Mouse (Mus musculus) G1E (cell line): ENCODE results near the gene Klhl3. TPM values are rescaled to one million over a fixed set of nuclear protein-coding genes. Genes with fewer than 3 reads are reported as not detected.

Experiments
- ATAC-seq: 2 replicates; pipeline ENCODE4 v1.8.0; 2016; ENCODE audit warnings: mild to moderate bottlenecking; ENCODE audit not compliant: insufficient number of reproducible peaks, poor library complexity, low FRiP score, severe bottlenecking; ENCODE audit errors: extremely low read depth
- DNase-seq: peaks from one replicate; pipeline ENCODE4 v3.0.0; 2012; ENCODE audit warnings: low spot score
- H3K27me3 ChIP-seq: 2 replicates; pipeline ENCODE4 v1.6.1; 2012; ENCODE audit warnings: mild to moderate bottlenecking, low read length, inconsistent platforms; ENCODE audit not compliant: insufficient read depth
- H3K36me3 ChIP-seq: replicated peaks from 2 replicates; pipeline ENCODE3; 2012; ENCODE audit warnings: mild to moderate bottlenecking, inconsistent platforms
- H3K4me1 ChIP-seq: 2 replicates; pipeline ENCODE4 v1.6.1; 2012; ENCODE audit warnings: low read depth, low read length, inconsistent platforms, mixed read lengths; ENCODE audit not compliant: insufficient read depth
- H3K4me3 ChIP-seq: 2 replicates; pipeline ENCODE4 v1.5.1; 2012; ENCODE audit warnings: low read depth, mild to moderate bottlenecking, inconsistent platforms, low read length, moderate library complexity, mixed read lengths
- H3K9me3 ChIP-seq: replicated peaks from 2 replicates; pipeline ENCODE4 v1.6.1; 2012; ENCODE audit warnings: inconsistent platforms
- CTCF ChIP-seq: IDR thresholded peaks from 2 replicates; pipeline ENCODE4 v1.5.1; 2012; ENCODE audit warnings: low read depth, low read length, inconsistent platforms, mixed read lengths
- GATA1 ChIP-seq: IDR thresholded peaks from 2 replicates; pipeline ENCODE4 v1.6.1; 2012; ENCODE audit warnings: borderline replicate concordance, low read length, inconsistent platforms, mixed read lengths
- GATA2 ChIP-seq: IDR thresholded peaks from 2 replicates; pipeline ENCODE4 v1.6.1; 2012; ENCODE audit warnings: low read depth, low read length, inconsistent platforms, borderline replicate concordance
- POLR2AphosphoS5 ChIP-seq: IDR thresholded peaks from 2 replicates; pipeline ENCODE4 v1.6.1; 2012; ENCODE audit warnings: low read depth, low read length, inconsistent platforms; ENCODE audit not compliant: insufficient replicate concordance
- TAL1 ChIP-seq: conservative IDR thresholded peaks from 2 replicates; pipeline ENCODE4 v1.6.1; 2012; ENCODE audit warnings: low read depth, low read length, inconsistent platforms, mixed read lengths
- polyA plus RNA-seq: library from polyadenylated mRNA; stranded (reverse); fragments of >175 nt; gene quantifications from 2 replicates; pipeline ENCODE4 v1.2.3, GENCODE M21; 2012
- total RNA-seq, 2 experiments: library from RNA; stranded (forward) in 1 of 2; stranded (reverse) in 1 of 2; fragments of 200-1000 nt in 1 of 2; fragments of >200 nt in 1 of 2; fragmentation: Nextera tagmentation in 1 of 2; gene quantifications; 2 replicates each; pipeline ENCODE4 v1.2.3; 2014 to 2017

Klhl3 gene
- total and polyA plus RNA-seq, 3 experiments = 0.05 TPM; not detected in 2

DNA sequence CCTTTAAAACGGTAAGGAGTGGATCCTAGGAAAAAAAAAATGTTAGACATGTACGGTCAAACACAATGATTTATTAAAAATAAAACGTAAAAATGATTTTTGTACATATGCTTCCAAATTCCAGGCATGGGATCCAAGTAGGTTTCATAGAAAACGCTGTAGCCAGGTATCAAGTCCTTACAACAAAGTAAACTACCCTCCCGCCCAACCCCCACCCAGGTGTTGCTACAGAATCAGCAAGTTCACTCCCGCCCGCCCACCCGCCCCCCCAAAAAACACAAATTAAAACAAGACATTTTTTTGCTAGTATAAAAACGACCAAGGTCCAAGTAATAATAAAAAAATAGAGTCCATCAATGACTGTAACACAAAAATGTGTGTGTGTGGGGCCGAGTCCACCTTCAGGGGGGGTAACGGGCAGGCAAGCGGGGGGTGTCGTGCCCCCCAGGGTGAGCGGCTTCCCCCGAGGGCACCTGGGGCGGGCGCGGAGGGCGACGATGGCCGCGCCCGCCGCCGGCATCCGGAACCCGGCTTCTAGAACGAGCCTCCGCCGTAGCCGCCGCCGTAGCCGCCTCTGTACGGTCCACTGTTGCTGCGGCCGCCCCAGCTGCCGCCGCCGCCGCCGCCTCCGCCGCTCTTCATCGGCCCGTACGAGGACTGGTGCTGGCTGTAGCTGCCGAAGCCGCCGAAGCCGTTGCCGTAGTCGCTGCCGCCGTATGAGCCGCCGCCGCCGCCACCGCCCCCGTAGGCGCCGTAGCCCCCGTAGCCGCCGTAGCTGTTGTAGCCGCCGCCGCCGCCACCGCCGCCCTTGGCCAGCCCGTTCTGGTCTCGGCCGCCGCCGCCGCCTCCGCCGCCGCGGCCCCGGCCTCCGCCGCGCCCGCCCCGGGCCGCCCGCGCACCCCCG, 13.7 kb upstream of the Klhl3 start:
- Histone ChIP-seq H3K4me3 (peak overlapping the region; percentile 98), H3K27me3 (no peaks in the 10 kb centered on the region), H3K4me1 (peaks cover 36% of the 10 kb centered on the region), H3K36me3 (peaks cover 26% of the 10 kb centered on the region), H3K9me3 (no peaks in the 10 kb centered on the region)
- ATAC-seq = no peak
- no peak for DNase-seq
- TF ChIP-seq GATA2 = no peak
- no peak for TF ChIP-seq CTCF
- no peak for TF ChIP-seq GATA1
- TF ChIP-seq POLR2AphosphoS5 = no peak
- TF ChIP-seq TAL1 = no peak

DNA sequence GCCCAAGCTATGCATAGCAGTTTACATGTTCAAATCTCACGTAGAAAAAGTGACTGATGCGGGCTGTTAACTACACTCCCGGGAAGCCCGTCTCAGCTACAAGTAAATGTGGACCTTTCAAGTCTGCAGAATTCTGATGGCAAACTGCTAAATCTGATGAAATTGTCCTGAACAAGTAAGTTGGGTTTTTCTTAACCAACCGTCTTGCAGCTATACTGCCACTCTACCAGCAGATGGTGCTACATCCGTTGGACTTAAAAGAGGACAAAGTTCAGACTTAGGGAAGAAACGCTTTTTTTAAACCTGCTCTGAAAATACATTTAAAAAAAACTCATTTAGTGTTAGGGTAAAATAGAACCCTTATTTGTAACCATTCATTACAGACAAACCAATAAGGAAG, 12.7 kb upstream of the Klhl3 start:
- DNase-seq = no peak
- Histone ChIP-seq H3K4me3 (peak overlapping the region; percentile 98), H3K4me1 (peaks cover 29% of the 10 kb centered on the region), H3K9me3 (no peaks in the 10 kb centered on the region), H3K27me3 (no peaks in the 10 kb centered on the region), H3K36me3 (peaks cover 26% of the 10 kb centered on the region)
- peak; percentile 72 for TF ChIP-seq CTCF
- no peak for TF ChIP-seq TAL1
- ATAC-seq = no peak

DNA sequence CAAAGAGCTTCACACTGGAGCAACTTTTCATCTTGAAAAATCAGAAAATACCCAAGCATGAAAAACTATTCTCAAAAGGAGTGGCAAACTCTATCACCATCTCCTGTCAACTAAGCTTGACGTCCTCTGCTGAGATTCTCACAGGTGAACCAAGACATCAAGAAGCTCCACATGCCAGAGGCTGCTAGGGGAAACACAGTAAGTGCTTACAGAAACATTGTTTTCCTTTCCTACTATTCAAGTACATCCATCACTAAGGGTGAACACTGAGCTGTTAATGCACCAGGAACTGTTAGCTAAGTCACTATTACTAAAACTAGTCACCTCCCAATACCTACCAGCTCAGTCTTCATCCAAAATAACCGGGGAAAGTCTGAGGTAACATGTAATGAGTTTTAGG, 11.6 kb upstream of the Klhl3 start:
- H3K4me3 ChIP-seq = no peak overlapping the region; the same call in 1 of the 2 replicates
- no peak for ATAC-seq
- peaks cover 26% of the 10 kb centered on the region for H3K36me3 ChIP-seq
- peaks cover 27% of the 10 kb centered on the region for H3K4me1 ChIP-seq
- H3K9me3 ChIP-seq = no peaks in the 10 kb centered on the region
- no peaks in the 10 kb centered on the region for H3K27me3 ChIP-seq
- DNase-seq = no peak
- TF ChIP-seq POLR2AphosphoS5 (no peak), GATA2 (no peak)

DNA sequence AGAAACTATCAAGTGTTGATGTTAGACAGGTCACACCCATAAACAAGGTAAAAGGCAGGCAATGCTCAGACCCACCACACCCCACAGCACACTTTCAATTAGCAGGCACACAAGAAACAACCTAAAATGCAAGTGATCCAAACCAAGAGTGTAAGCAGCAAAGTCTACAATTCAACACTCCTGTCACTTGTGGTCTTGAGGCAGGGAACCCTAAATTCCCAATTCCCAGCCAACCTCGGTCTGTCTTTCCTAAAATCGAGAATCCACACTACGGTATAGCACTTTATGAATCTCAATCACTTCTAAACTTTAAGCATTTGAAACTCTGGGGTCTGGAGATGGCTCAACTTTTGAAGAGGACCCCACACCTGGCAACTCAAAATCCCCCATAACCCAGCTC, 10.9 kb upstream of the Klhl3 start:
- Histone ChIP-seq H3K27me3 (no peaks in the 10 kb centered on the region), H3K36me3 (peaks cover 26% of the 10 kb centered on the region), H3K4me1 (peaks cover 20% of the 10 kb centered on the region), H3K4me3 (no peak overlapping the region), H3K9me3 (no peaks in the 10 kb centered on the region)
- no peak for ATAC-seq
- no peak for DNase-seq
- no peak for TF ChIP-seq GATA1
- TF ChIP-seq POLR2AphosphoS5 = 0 out of 2 replicates have a peak, but pooled peaks have one; percentile 57
- TF ChIP-seq TAL1 = no peak

DNA sequence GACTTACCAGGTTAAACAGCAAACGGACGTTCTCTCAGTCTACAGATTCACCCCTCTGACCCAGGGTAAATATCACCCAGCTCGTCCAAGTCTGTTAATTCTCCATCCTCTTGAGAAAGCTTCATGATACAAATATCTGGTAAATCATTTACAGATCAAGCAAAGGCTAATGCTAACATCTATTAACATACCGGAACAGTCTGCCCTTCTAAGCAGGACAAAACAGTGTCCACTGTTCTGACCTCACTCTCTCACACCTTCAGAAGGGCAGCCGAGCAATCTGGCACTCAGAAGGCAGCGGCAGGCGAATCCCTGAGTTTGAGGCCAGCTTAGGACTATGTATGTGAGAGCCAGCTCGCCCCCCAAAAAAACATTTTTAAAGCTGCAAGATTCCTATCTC, 10.0 kb upstream of the Klhl3 start:
- no peak for TF ChIP-seq GATA1
- TF ChIP-seq POLR2AphosphoS5 = no peak
- no peak for TF ChIP-seq TAL1
- no peak for TF ChIP-seq CTCF
- TF ChIP-seq GATA2 = no peak
- no peak for DNase-seq
- H3K9me3 ChIP-seq = no peaks in the 10 kb centered on the region
- peaks cover 19% of the 10 kb centered on the region for H3K4me1 ChIP-seq
- H3K36me3 ChIP-seq = peaks cover 26% of the 10 kb centered on the region
- H3K27me3 ChIP-seq = no peaks in the 10 kb centered on the region
- no peak for ATAC-seq
- H3K4me3 ChIP-seq = no peak overlapping the region

DNA sequence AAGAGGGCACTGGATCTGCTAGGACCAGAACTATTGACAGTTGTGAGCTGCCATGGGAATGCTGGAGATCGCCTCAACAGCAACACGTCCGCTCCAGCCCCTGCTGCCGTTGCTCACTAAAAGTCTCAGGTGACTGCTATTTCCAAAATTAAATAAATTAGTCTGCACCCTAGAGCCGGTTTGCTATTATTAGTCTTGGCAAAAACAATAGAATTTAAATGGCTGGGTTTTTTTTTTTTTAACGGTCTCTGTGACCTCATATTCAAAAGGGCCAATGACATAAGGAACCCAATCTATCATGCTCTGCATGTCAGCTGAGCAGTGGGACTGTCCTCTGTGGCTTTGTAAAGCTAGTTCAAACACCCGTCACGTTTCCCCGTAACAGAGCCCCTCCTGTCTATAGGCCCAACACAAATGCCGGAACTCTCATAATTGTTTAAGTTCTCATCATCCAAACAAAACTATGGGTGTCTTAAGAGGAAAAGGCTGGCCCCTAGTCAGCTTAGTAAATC, 9.4 kb upstream of the Klhl3 start:
- Histone ChIP-seq H3K27me3 (no peaks in the 10 kb centered on the region), H3K9me3 (no peaks in the 10 kb centered on the region), H3K4me3 (no peak overlapping the region), H3K36me3 (peaks cover 24% of the 10 kb centered on the region), H3K4me1 (peaks cover 19% of the 10 kb centered on the region)
- DNase-seq (no peak), ATAC-seq (no peak)
- TF ChIP-seq GATA2 (no peak), GATA1 (no peak), POLR2AphosphoS5 (no peak), CTCF (no peak), TAL1 (no peak)
